Mouse (Mus musculus): Measurements from ENCODE around the gene Gm3402.
"Not testable (repeated sequence)": the region's sequence is repeated elsewhere in the genome, so short reads cannot be mapped to it uniquely, and the experiment has no call there.

Gene Gm3402

DNA sequence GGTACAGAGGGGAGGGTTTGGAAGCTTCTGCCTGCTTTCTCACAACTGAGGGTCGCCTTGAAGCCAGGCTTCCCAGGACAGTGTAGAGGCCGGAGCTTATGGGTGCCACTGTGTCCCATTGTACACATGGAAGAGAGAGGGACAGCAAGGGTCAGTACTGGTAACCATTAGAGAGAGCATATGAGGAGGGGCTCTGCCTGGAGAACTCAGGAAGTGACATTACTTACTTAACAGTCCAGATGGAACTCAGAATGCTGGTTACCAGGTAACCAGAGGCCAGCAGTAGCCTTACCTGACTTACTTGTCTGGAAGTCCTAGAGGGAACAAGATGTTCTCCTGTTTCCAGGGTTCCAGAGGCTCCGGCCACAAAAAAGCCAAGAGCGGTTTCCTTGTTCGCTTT, at the start of gene Gm3402:
Gene Gm3402, plus strand, starts transcription at position 301 of the 400 bp plus-strand sequence.
- DNase-seq (ENCODE audit: low spot score), result not testable (repeated sequence)

DNA sequence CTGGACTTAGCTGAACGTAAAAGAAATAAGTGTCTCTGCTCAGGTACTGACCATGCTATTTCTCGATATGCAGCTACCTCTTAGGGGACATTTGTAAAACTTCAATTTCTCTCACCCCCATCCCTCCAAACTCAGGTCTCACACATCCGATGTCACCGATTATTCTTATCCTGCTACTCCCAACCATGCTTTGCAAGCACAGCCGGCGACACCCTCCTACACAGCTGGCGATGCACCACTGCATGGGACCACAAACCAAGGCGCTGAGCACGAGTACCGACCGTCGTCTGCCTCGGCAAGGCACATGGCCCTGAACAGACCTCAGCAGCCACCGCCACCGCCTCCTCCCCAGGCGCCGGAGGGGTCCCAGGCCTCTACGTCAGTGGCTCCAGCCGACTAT, 47.3 kb upstream of the Gm3402 start:
- no peak for DNase-seq (ENCODE audit: low spot score)

DNA sequence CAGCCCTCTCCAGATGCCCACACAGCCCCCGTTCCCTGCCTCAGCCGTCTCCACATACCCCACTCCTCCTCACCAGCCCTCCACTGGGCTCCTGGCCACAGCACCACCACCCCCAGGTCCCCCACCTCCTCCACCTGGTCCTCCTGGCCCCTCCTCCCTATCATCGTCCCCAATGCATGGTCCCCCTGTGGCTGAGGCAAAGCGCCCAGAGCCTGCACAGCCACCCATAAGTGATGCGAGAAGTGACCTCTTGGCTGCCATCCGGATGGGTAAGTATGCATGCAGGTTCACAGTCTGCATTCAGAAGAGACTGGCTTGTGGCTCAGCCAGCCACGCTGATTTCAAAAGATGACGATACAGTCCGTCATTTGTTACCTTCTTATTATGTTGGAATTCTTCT, 45.6 kb upstream of the Gm3402 start:
- DNase-seq (ENCODE audit: low spot score), result no peak

DNA sequence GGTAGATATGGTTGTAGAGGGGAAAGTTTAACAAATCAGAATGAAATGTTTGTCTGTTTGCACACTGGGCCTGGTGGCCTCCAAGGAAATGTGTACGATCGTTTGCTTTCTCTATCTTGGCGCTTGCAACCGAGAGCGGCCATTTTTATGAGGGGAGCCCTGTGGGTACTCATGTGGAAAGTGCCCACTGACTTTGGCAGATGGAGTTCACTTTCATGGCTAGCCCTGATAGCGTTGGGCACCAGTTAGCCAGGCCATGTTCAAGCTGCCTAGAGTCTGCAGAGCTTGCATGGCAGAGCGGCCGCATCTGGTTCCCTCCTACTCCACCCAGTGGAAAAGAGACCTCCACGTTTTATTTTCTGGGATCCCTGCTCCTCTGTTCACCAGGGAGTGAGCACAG, 43.1 kb upstream of the Gm3402 start:
- no peak for DNase-seq (ENCODE audit: low spot score)

DNA sequence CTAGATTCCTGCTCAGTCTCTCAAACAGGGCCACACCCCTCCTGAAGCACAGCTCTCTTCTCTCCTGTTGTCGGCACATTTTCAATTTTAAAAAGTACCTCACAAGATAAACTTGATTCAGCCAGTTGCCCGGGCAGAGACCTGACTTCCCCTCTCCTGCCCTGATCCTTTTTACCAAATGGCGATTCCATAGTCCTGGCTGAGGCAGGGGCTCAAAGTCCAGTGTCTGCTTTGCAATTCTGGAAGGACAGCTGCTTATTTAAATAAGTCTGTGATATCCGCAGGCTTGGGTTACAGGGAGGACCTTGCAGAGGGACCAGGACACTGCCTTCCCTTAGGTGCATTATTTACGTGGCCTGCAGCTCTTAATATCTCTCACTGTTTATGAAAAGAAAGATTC, 42.6 kb upstream of the Gm3402 start:
- DNase-seq (ENCODE audit: low spot score), result no peak

DNA sequence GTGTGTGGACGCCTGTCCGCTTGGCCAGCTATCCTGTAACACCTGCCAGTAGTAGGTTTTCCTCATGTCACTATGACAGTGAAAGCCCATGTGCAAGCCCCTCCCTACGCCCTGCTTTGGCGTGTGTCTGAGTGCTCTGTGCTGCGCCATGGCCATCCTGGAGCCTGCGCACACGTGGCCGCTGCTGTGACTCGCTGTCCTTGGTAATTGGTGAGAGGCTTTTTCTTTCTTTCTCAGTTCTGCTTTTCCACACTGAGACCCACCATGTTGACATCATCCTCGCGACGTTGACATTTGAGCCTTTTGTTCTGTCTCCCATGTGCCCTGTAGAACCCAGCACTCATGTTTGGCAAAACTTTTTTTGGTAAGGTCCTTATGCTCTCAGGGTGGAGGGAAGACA, 42.1 kb upstream of the Gm3402 start:
- no peak for DNase-seq (ENCODE audit: low spot score)

DNA sequence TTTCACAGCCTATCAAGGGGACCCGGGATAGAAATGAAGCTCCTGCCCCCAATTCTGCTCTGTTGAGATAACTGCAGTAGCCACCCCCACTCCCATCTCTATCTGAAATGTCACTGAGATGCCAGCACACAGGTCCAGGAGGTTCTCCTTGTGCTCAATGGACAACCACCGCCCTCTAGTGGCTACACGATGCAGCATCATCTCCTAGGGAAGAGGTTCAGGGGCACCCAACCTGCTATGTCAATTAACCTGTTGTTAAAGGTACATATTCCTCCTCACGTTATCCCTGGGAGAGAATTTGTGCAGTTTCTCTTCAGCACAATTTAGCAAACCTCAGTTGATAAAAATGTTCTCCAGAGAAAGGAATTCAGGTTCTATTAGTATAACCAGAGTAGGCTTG, 34.4 kb upstream of the Gm3402 start:
- not testable (repeated sequence) for DNase-seq (ENCODE audit: low spot score)

DNA sequence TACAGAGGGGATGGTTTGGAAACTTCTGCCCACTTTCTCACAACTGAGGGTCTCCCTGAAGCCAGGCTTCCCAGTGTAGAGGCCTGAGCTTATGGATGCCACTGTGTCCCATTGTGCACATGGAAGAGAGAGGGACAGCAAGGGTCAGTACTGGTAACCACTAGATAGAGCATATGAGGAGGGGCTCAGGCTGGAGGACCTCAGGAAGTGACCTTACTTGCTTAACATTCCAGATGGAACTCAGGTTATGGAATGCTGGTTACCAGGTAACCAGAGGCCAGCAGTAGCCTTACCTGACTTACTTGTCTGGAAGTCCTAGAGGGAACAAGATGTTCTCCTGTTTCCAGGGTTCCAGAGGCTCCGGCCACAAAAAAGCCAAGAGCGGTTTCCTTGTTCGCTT, 32.3 kb upstream of the Gm3402 start, which contains the start of gene Gm6408:
Gene Gm6408, plus strand, starts transcription at position 301 of the 400 bp plus-strand sequence.
- DNase-seq (ENCODE audit: low spot score), result not testable (repeated sequence)

DNA sequence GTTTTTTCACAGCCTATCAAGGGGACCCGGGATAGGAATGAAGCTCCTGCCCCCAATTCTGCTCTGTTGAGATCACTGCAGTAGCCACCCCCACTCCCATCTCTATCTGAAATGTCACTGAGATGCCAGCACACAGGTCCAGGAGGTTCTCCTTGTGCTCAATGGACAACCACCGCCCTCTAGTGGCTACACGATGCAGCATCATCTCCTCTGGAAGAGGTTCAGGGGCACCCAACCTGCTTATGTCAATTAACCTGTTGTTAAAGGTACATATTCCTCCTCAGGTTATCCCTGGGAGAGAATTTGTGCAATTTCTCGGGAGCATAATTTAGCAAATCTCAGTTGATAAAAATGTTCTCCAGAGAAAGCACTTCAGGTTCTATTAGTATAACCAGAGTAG, 25.0 kb upstream of the Gm3402 start:
- not testable (repeated sequence) for DNase-seq (ENCODE audit: low spot score)

DNA sequence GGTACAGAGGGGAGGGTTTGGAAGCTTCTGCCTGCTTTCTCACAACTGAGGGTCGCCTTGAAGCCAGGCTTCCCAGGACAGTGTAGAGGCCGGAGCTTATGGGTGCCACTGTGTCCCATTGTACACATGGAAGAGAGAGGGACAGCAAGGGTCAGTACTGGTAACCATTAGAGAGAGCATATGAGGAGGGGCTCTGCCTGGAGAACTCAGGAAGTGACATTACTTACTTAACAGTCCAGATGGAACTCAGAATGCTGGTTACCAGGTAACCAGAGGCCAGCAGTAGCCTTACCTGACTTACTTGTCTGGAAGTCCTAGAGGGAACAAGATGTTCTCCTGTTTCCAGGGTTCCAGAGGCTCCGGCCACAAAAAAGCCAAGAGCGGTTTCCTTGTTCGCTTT, 22.9 kb upstream of the Gm3402 start, which contains the start of gene Gm6370:
Gene Gm6370, plus strand, starts transcription at position 301 of the 400 bp plus-strand sequence.
- not testable (repeated sequence) for DNase-seq (ENCODE audit: low spot score)

DNA sequence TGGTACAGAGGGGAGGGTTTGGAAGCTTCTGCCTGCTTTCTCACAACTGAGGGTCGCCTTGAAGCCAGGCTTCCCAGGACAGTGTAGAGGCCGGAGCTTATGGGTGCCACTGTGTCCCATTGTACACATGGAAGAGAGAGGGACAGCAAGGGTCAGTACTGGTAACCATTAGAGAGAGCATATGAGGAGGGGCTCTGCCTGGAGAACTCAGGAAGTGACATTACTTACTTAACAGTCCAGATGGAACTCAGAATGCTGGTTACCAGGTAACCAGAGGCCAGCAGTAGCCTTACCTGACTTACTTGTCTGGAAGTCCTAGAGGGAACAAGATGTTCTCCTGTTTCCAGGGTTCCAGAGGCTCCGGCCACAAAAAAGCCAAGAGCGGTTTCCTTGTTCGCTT, 11.8 kb upstream of the Gm3402 start, which contains the start of gene 4930449I24Rik:
Gene 4930449I24Rik, plus strand, starts transcription at position 301 of the 400 bp plus-strand sequence.
- not testable (repeated sequence) for DNase-seq (ENCODE audit: low spot score)

DNA sequence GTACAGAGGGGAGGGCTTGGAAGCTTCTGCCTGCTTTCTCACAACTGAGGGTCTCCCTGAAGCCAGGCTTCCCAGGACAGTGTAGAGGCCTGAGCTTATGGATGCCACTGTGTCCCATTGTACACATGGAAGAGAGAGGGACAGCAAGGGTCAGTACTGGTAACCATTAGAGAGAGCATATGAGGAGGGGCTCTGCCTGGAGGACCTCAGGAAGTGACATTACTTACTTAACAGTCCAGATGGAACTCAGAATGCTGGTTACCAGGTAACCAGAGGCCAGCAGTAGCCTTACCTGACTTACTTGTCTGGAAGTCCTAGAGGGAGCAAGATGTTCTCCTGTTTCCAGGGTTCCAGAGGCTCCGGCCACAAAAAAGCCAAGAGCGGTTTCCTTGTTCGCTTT, 11.6 kb downstream of the Gm3402 start, which contains the start of gene Gm3404:
Gene Gm3404, plus strand, starts transcription at position 301 of the 400 bp plus-strand sequence.
- DNase-seq (ENCODE audit: low spot score), result not testable (repeated sequence)

DNA sequence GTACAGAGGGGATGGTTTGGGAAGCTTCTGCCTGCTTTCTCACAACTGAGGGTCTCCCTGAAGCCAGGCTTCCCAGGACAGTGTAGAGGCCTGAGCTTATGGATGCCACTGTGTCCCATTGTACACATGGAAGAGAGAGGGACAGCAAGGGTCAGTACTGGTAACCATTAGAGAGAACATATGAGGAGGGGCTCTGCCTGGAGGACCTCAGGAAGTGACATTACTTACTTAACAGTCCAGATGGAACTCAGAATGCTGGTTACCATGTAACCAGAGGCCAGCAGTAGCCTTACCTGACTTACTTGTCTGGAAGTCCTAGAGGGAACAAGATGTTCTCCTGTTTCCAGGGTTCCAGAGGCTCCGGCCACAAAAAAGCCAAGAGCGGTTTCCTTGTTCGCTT, 23.4 kb downstream of the Gm3402 start, which contains the start of gene Gm3409:
Gene Gm3409, plus strand, starts transcription at position 301 of the 400 bp plus-strand sequence.
- not testable (repeated sequence) for DNase-seq (ENCODE audit: low spot score)

DNA sequence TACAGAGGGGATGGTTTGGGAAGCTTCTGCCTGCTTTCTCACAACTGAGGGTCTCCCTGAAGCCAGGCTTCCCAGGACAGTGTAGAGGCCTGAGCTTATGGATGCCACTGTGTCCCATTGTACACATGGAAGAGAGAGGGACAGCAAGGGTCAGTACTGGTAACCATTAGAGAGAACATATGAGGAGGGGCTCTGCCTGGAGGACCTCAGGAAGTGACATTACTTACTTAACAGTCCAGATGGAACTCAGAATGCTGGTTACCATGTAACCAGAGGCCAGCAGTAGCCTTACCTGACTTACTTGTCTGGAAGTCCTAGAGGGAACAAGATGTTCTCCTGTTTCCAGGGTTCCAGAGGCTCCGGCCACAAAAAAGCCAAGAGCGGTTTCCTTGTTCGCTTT, 41.9 kb downstream of the Gm3402 start, which contains the start of gene Gm3415:
Gene Gm3415, plus strand, starts transcription at position 301 of the 400 bp plus-strand sequence.
- DNase-seq (ENCODE audit: low spot score), result not testable (repeated sequence)

DNA sequence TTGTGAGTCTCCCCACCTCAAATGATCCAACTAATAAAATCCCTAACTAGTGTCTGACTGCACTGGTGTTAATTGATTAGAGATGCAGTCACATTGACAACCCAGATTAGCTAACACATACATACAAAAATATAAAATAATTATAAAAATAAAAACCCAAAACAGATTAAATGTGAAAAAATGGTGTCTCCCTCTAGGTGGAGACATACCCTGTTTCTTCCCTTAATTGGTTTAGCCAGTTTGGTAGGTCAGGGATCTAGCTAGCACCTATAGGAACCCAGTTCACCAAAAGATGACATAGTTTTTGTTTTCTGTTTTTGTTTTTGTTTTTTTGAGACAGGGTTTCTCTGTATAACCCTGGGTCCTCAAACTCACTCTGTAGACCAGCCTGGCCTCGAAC, 50.3 kb downstream of the Gm3402 start:
- no peak for DNase-seq (ENCODE audit: low spot score)

Data from lung, postnatal 25 days (tissue).